Comparison of ENCODE assay signal across 10 mouse cellular contexts in the genomic region with DNA sequence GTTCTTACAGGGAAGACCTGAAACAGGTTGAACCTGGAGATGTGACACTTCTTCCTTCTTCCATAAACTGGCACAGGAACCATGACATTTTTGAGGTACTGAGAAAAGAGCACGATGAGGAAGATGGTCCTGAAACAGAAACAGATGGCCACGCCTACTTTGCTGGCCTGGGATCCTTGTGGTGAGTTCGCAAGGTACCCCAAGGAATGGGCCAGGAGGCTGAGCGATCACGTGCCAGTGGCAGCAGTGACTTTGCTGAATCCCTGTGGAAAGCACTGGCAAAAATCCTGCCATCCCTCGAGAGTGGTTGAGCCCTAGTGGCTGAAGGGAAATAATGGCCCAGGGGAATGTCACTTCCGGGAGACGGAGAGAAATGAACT. TPM values are rescaled to one million over a fixed set of nuclear protein-coding genes. Genes with fewer than 3 reads are reported as not detected.
DNase-seq lines count a peak whose midpoint lies in the region; ATAC-seq and TF ChIP-seq lines count a peak whose summit lies in the region.
"Had no signal": no experiment of that assay in that cellular context is flagged by ENCODE, and none has a peak within 500 bp of the region (broad histone marks: within the 10 kb centered on the region; RNA-seq: fewer than 3 reads in every experiment).

No protein-coding gene starts in this region.

- no peak for ATAC-seq in kidney, postnatal 0 days (replicated peaks; ENCODE audit: low FRiP score, low read depth)
- ATAC-seq in embryonic facial prominence, embryonic 15.5 days (ENCODE audit: insufficient number of reproducible peaks, low FRiP score, low TSS enrichment, low read depth), result 0 out of 2 replicates have a peak, but pooled peaks have one; percentile 5
- no peak for ATAC-seq in limb, embryonic 12.5 days (ENCODE audit: insufficient number of reproducible peaks, insufficient read depth, low FRiP score, low TSS enrichment, low read depth)
- ATAC-seq in neural tube, embryonic 13.5 days (ENCODE audit: low read depth), result no peak

- H3K9ac ChIP-seq in kidney, postnatal 0 days (ENCODE audit: low read depth, low read length), result no peak overlapping the region
- no peak overlapping the region for H3K9ac ChIP-seq in embryonic facial prominence, embryonic 15.5 days
- H3K9ac ChIP-seq in limb, embryonic 12.5 days (replicated peaks), result 0 out of 2 replicates have a peak overlapping the region, but pooled peaks have one; percentile 1
- no peak overlapping the region for H3K9ac ChIP-seq in neural tube, embryonic 13.5 days

- H3K4me1 ChIP-seq in kidney, postnatal 0 days (replicated peaks; ENCODE audit: insufficient read depth, low read length), result no peaks in the 10 kb centered on the region
- H3K4me1 ChIP-seq in embryonic facial prominence, embryonic 15.5 days, result no peaks in the 10 kb centered on the region
- H3K4me1 ChIP-seq in limb, embryonic 12.5 days (replicated peaks), result peaks cover 8% of the 10 kb centered on the region; the same call in 1 of the 2 replicates
- peaks cover 11% of the 10 kb centered on the region; the same call in 1 of the 2 replicates for H3K4me1 ChIP-seq in neural tube, embryonic 13.5 days (replicated peaks)

- no peak for TF ChIP-seq CTCF in kidney, postnatal 0 days (IDR thresholded peaks at IDR 0.05; ENCODE audit: low read depth)

- no peak for DNase-seq in kidney, postnatal 0 days (ENCODE audit: low spot score)
- no peak for DNase-seq in kidney, adult 9 months
- DNase-seq in left cerebral cortex, postnatal 4 days, result no peak
- DNase-seq in frontal cortex, postnatal 25 days (ENCODE audit: low spot score in 2 of 2), result no peak
- DNase-seq in cerebellum, postnatal 25 days, result no peak
- DNase-seq: cerebellum, adult 11-12 months had no signal

- no peaks in the 10 kb centered on the region for H3K36me3 ChIP-seq in kidney, postnatal 0 days (ENCODE audit: insufficient read depth, low read length)
- H3K36me3 ChIP-seq in embryonic facial prominence, embryonic 15.5 days, result no peaks in the 10 kb centered on the region
- H3K36me3 ChIP-seq in limb, embryonic 12.5 days, result no peaks in the 10 kb centered on the region
- no peaks in the 10 kb centered on the region for H3K36me3 ChIP-seq in neural tube, embryonic 13.5 days

- peak overlapping the region; percentile 28 for H3K4me2 ChIP-seq in kidney, postnatal 0 days (ENCODE audit: low read length)
- H3K4me2 ChIP-seq in embryonic facial prominence, embryonic 15.5 days (replicated peaks), result peak overlapping the region; percentile 13; the same call in 1 of the 2 replicates
- peak overlapping the region; percentile 49 for H3K4me2 ChIP-seq in limb, embryonic 12.5 days
- H3K4me2 ChIP-seq in neural tube, embryonic 13.5 days, result peak overlapping the region; percentile 45

- intact Hi-C loops in left cerebral cortex, postnatal 4 days (cut with DNase I), result no loop called here

- H3K27ac ChIP-seq in kidney, postnatal 0 days, result no peak overlapping the region
- no peak overlapping the region for H3K27ac ChIP-seq in embryonic facial prominence, embryonic 15.5 days (replicated peaks)
- no peak overlapping the region for H3K27ac ChIP-seq in limb, embryonic 12.5 days
- no peak overlapping the region for H3K27ac ChIP-seq in neural tube, embryonic 13.5 days (replicated peaks)

- no peaks in the 10 kb centered on the region for H3K9me3 ChIP-seq in kidney, postnatal 0 days (replicated peaks; ENCODE audit: low read length)
- H3K9me3 ChIP-seq in embryonic facial prominence, embryonic 15.5 days (replicated peaks), result no peaks in the 10 kb centered on the region
- no peaks in the 10 kb centered on the region for H3K9me3 ChIP-seq in limb, embryonic 12.5 days
- H3K9me3 ChIP-seq in neural tube, embryonic 13.5 days, result no peaks in the 10 kb centered on the region

- H3K27me3 ChIP-seq in kidney, postnatal 0 days (ENCODE audit: insufficient read depth, low read length), result no peaks in the 10 kb centered on the region
- no peaks in the 10 kb centered on the region for H3K27me3 ChIP-seq in embryonic facial prominence, embryonic 15.5 days
- no peaks in the 10 kb centered on the region for H3K27me3 ChIP-seq in limb, embryonic 12.5 days
- no peaks in the 10 kb centered on the region for H3K27me3 ChIP-seq in neural tube, embryonic 13.5 days

- H3K4me3 ChIP-seq in kidney, postnatal 0 days (replicated peaks; ENCODE audit: low read depth, low read length), result no peak overlapping the region
- H3K4me3 ChIP-seq in embryonic facial prominence, embryonic 15.5 days (replicated peaks), result no peak overlapping the region
- no peak overlapping the region for H3K4me3 ChIP-seq in limb, embryonic 12.5 days (replicated peaks)
- H3K4me3 ChIP-seq in neural tube, embryonic 13.5 days, result no peak overlapping the region

- 39% methylated on average over 8 of the region's 8 CpGs for WGBS in kidney, postnatal 0 days
- 38% methylated on average over 8 of the region's 8 CpGs for WGBS in embryonic facial prominence, embryonic 15.5 days
- 39% methylated on average over 8 of the region's 8 CpGs for WGBS in limb, embryonic 12.5 days
- WGBS in neural tube, embryonic 13.5 days, result 52% methylated on average over 8 of the region's 8 CpGs

RNA-seq across cellular contexts. Expression of gene Slc23a4, which starts 32.4 kb away (rescaled TPM):
- polyA plus RNA-seq in kidney, postnatal 0 days (2015; fragmentation: Nextera tagmentation; extraction: Ambion mirVana), result 0.21 and 0.27 TPM in 2 replicates
- polyA plus RNA-seq in embryonic facial prominence, embryonic 15.5 days (2015; fragmentation: Nextera tagmentation; extraction: Ambion mirVana), result 1.1 TPM in 2 replicates
- 0.37 and 0.56 TPM in 2 replicates for polyA plus RNA-seq in limb, embryonic 12.5 days (2016; fragmentation: Nextera tagmentation; extraction: Ambion mirVana)
- polyA plus RNA-seq in neural tube, embryonic 13.5 days (2015; fragmentation: Nextera tagmentation; extraction: Ambion mirVana), result 0.56 TPM in 2 replicates
- 1 to 10 TPM; 2.0 to 2.5 TPM for total RNA-seq in left cerebral cortex, postnatal 4 days (2021)

RNA-seq across cellular contexts. Expression of gene Stra8, which starts 35.9 kb away (rescaled TPM):
- not detected in 2 replicates for polyA plus RNA-seq in kidney, postnatal 0 days (2015; fragmentation: Nextera tagmentation; extraction: Ambion mirVana)
- polyA plus RNA-seq in embryonic facial prominence, embryonic 15.5 days (2015; fragmentation: Nextera tagmentation; extraction: Ambion mirVana), result not detected in 2 replicates
- not detected in 2 replicates for polyA plus RNA-seq in limb, embryonic 12.5 days (2016; fragmentation: Nextera tagmentation; extraction: Ambion mirVana)
- not detected in 2 replicates for polyA plus RNA-seq in neural tube, embryonic 13.5 days (2015; fragmentation: Nextera tagmentation; extraction: Ambion mirVana)
- total RNA-seq in left cerebral cortex, postnatal 4 days (2021), result not detected
- total RNA-seq: MEL had no signal

RNA-seq across cellular contexts. Expression of gene Wdr91, which starts 45.2 kb away (rescaled TPM):
- polyA plus RNA-seq in kidney, postnatal 0 days (2015; fragmentation: Nextera tagmentation; extraction: Ambion mirVana), result 10.2 and 10.6 TPM in 2 replicates
- polyA plus RNA-seq in embryonic facial prominence, embryonic 15.5 days (2015; fragmentation: Nextera tagmentation; extraction: Ambion mirVana), result 10.0 and 12.0 TPM in 2 replicates
- polyA plus RNA-seq in limb, embryonic 12.5 days (2016; fragmentation: Nextera tagmentation; extraction: Ambion mirVana), result 13.9 and 15.3 TPM in 2 replicates
- polyA plus RNA-seq in neural tube, embryonic 13.5 days (2015; fragmentation: Nextera tagmentation; extraction: Ambion mirVana), result 12.8 and 13.6 TPM in 2 replicates
- total RNA-seq in left cerebral cortex, postnatal 4 days (2021), result 10 to 100 TPM; 26.7 to 28.5 TPM
